8 mouse cellular contexts compared by ENCODE assay signal in genomic region chr11:3534956-3535355, GRCm38 (mm10). TPM values are rescaled to one million over a fixed set of nuclear protein-coding genes. Genes with fewer than 3 reads are reported as not detected.
DNase-seq lines count a peak whose midpoint lies in the region; ATAC-seq lines count a peak whose summit lies in the region.

No protein-coding gene starts in this region.

- peak overlapping the region; percentile 85 for H3K4me2 ChIP-seq in neural tube, embryonic 11.5 days (ENCODE audit: low read depth)
- H3K4me2 ChIP-seq in stomach, embryonic 14.5 days (replicated peaks; ENCODE audit: low read depth, low read length) = peak overlapping the region; percentile 70

- H3K9me3 ChIP-seq in neural tube, embryonic 11.5 days (ENCODE audit: control insufficient read depth, low read length) = no peaks in the 10 kb centered on the region
- no peaks in the 10 kb centered on the region for H3K9me3 ChIP-seq in stomach, embryonic 14.5 days (ENCODE audit: control insufficient read depth, low read depth, low read length)

- no peaks in the 10 kb centered on the region for H3K27me3 ChIP-seq in neural tube, embryonic 11.5 days (ENCODE audit: control insufficient read depth, insufficient read depth, low read length)
- H3K27me3 ChIP-seq in stomach, embryonic 14.5 days (ENCODE audit: control insufficient read depth, insufficient read depth, low read length) = no peaks in the 10 kb centered on the region

- DNase-seq in embryo, embryonic 10 days (ENCODE audit: low spot score) = peak; percentile 60
- no peak for DNase-seq in embryo, embryonic 9.5 days (ENCODE audit: extremely low spot score)
- no peak for DNase-seq in neural tube, embryonic 11.5 days (ENCODE audit: low spot score)
- no peak for DNase-seq in neural tube, embryonic 10.5 days (ENCODE audit: extremely low spot score, low spot score)
- DNase-seq in liver = peak; percentile 19
- no peak for DNase-seq in testis, postnatal 14 days (ENCODE audit: low spot score)

- peak overlapping the region; percentile 60 for H3K27ac ChIP-seq in neural tube, embryonic 11.5 days (ENCODE audit: low read depth, low read length)
- peak overlapping the region; percentile 95 for H3K27ac ChIP-seq in stomach, embryonic 14.5 days (ENCODE audit: low read length)

- H3K9ac ChIP-seq in neural tube, embryonic 11.5 days (ENCODE audit: low read length) = peak overlapping the region; percentile 41
- H3K9ac ChIP-seq in stomach, embryonic 14.5 days (replicated peaks; ENCODE audit: low read depth, low read length) = peak overlapping the region; percentile 19; the same call in 1 of the 2 replicates

- 7% methylated on average over 8 of the region's 8 CpGs for WGBS in neural tube, embryonic 11.5 days
- WGBS in stomach, embryonic 14.5 days = 25% methylated on average over 8 of the region's 8 CpGs

- H3K4me1 ChIP-seq in neural tube, embryonic 11.5 days (ENCODE audit: control insufficient read depth, insufficient read depth, low read length) = peaks cover 19% of the 10 kb centered on the region
- H3K4me1 ChIP-seq in stomach, embryonic 14.5 days (ENCODE audit: control insufficient read depth, insufficient read depth, low read length) = peaks cover 25% of the 10 kb centered on the region

- ATAC-seq in neural tube, embryonic 11.5 days (ENCODE audit: insufficient read depth, low FRiP score, low TSS enrichment) = peak; percentile 4; the same call in 1 of the 2 replicates
- ATAC-seq in stomach, embryonic 14.5 days (ENCODE audit: insufficient number of reproducible peaks, insufficient read depth, low FRiP score, low read depth) = no peak
- ATAC-seq in inflammation-experienced regulatory T-cells, adult 6 months = no peak

- H3K4me3 ChIP-seq in neural tube, embryonic 11.5 days (ENCODE audit: low read depth, low read length) = peak overlapping the region; percentile 51; the same call in 1 of the 2 replicates
- peak overlapping the region; percentile 39; the same call in 1 of the 2 replicates for H3K4me3 ChIP-seq in stomach, embryonic 14.5 days (ENCODE audit: low read depth, low read length)

- peaks cover 8% of the 10 kb centered on the region for H3K36me3 ChIP-seq in neural tube, embryonic 11.5 days (ENCODE audit: control insufficient read depth, insufficient read depth, low read length)
- H3K36me3 ChIP-seq in stomach, embryonic 14.5 days (ENCODE audit: control insufficient read depth, insufficient read depth, low read length) = peaks cover 43% of the 10 kb centered on the region

RNA-seq across cellular contexts. Expression of gene Smtn, which starts 5.5 kb away (rescaled TPM):
- polyA plus RNA-seq in neural tube, embryonic 11.5 days (2014; fragmentation: Nextera tagmentation; extraction: Ambion mirVana) = 37.4 and 37.6 TPM in 2 replicates
- 109 and 112 TPM in 2 replicates for polyA plus RNA-seq in stomach, embryonic 14.5 days (2014; fragmentation: Nextera tagmentation; extraction: Ambion mirVana)
- 1 to 10 TPM; 1.5 to 7.4 (median 4.3) TPM for polyA plus RNA-seq in inflammation-experienced regulatory T-cells, adult 6 months (2017; shearing (Covaris generic))

RNA-seq across cellular contexts. Expression of gene Selenom, which starts 20.5 kb away (rescaled TPM):
- polyA plus RNA-seq in neural tube, embryonic 11.5 days (2014; fragmentation: Nextera tagmentation; extraction: Ambion mirVana) = 57.7 and 57.8 TPM in 2 replicates
- polyA plus RNA-seq in stomach, embryonic 14.5 days (2014; fragmentation: Nextera tagmentation; extraction: Ambion mirVana) = 154 and 160 TPM in 2 replicates
- 10 to 100 TPM in 1 of 3 experiments, 1 to 10 TPM in 2; 5.6 to 20.7 (median 8.1) TPM for polyA plus RNA-seq in inflammation-experienced regulatory T-cells, adult 6 months (2017; shearing (Covaris generic))

RNA-seq across cellular contexts. Expression of gene Inpp5j, which starts 30.3 kb away (rescaled TPM):
- 0.31 and 0.42 TPM in 2 replicates for polyA plus RNA-seq in neural tube, embryonic 11.5 days (2014; fragmentation: Nextera tagmentation; extraction: Ambion mirVana)
- polyA plus RNA-seq in stomach, embryonic 14.5 days (2014; fragmentation: Nextera tagmentation; extraction: Ambion mirVana) = 1.2 and 2.0 TPM in 2 replicates
- not detected for polyA plus RNA-seq in inflammation-experienced regulatory T-cells, adult 6 months (2017; shearing (Covaris generic))

RNA-seq across cellular contexts. Expression of gene Pla2g3, which starts 46.9 kb away (rescaled TPM):
- 1.7 and 2.2 TPM in 2 replicates for polyA plus RNA-seq in neural tube, embryonic 11.5 days (2014; fragmentation: Nextera tagmentation; extraction: Ambion mirVana)
- polyA plus RNA-seq in stomach, embryonic 14.5 days (2014; fragmentation: Nextera tagmentation; extraction: Ambion mirVana) = 0.17 and 0.52 TPM in 2 replicates
- under 1 TPM in 2 of 3 experiments, not detected in 1; 0.12 to 0.28 TPM for polyA plus RNA-seq in inflammation-experienced regulatory T-cells, adult 6 months (2017; shearing (Covaris generic))

Comparison
In these comparisons a context has a peak if more than half of its experiments do, and no peak if none do; other contexts are left out.
1. DNase-seq: peak in embryo, embryonic 10 days (single experiment) and liver (single experiment); none in embryo, embryonic 9.5 days (single experiment), neural tube, embryonic 11.5 days (single experiment), neural tube, embryonic 10.5 days (single experiment) and testis, postnatal 14 days (single experiment).